Mouse (Mus musculus) G1E (cell line): ENCODE measurements around the gene Calhm2. TPM values are rescaled to one million over a fixed set of nuclear protein-coding genes. Genes with fewer than 3 reads are reported as not detected.
A peak's percentile ranks its signal among the peaks of the same experiment; 100 is the strongest.

Experiments
- ATAC-seq: 2 replicates; pipeline ENCODE4 v1.8.0; 2016; ENCODE audit warnings: mild to moderate bottlenecking; ENCODE audit not compliant: insufficient number of reproducible peaks, poor library complexity, low FRiP score, severe bottlenecking; ENCODE audit errors: extremely low read depth
- DNase-seq: peaks from one replicate; pipeline ENCODE4 v3.0.0; 2012; ENCODE audit warnings: low spot score
- H3K27me3 ChIP-seq: 2 replicates; pipeline ENCODE4 v1.6.1; 2012; ENCODE audit warnings: mild to moderate bottlenecking, low read length, inconsistent platforms; ENCODE audit not compliant: insufficient read depth
- H3K36me3 ChIP-seq: replicated peaks from 2 replicates; pipeline ENCODE3; 2012; ENCODE audit warnings: mild to moderate bottlenecking, inconsistent platforms
- H3K4me1 ChIP-seq: 2 replicates; pipeline ENCODE4 v1.6.1; 2012; ENCODE audit warnings: low read depth, low read length, inconsistent platforms, mixed read lengths; ENCODE audit not compliant: insufficient read depth
- H3K4me3 ChIP-seq: 2 replicates; pipeline ENCODE4 v1.5.1; 2012; ENCODE audit warnings: low read depth, mild to moderate bottlenecking, inconsistent platforms, low read length, moderate library complexity, mixed read lengths
- H3K9me3 ChIP-seq: replicated peaks from 2 replicates; pipeline ENCODE4 v1.6.1; 2012; ENCODE audit warnings: inconsistent platforms
- CTCF ChIP-seq: IDR thresholded peaks from 2 replicates; pipeline ENCODE4 v1.5.1; 2012; ENCODE audit warnings: low read depth, low read length, inconsistent platforms, mixed read lengths
- GATA1 ChIP-seq: IDR thresholded peaks from 2 replicates; pipeline ENCODE4 v1.6.1; 2012; ENCODE audit warnings: borderline replicate concordance, low read length, inconsistent platforms, mixed read lengths
- GATA2 ChIP-seq: IDR thresholded peaks from 2 replicates; pipeline ENCODE4 v1.6.1; 2012; ENCODE audit warnings: low read depth, low read length, inconsistent platforms, borderline replicate concordance
- POLR2AphosphoS5 ChIP-seq: IDR thresholded peaks from 2 replicates; pipeline ENCODE4 v1.6.1; 2012; ENCODE audit warnings: low read depth, low read length, inconsistent platforms; ENCODE audit not compliant: insufficient replicate concordance
- TAL1 ChIP-seq: conservative IDR thresholded peaks from 2 replicates; pipeline ENCODE4 v1.6.1; 2012; ENCODE audit warnings: low read depth, low read length, inconsistent platforms, mixed read lengths
- polyA plus RNA-seq: library from polyadenylated mRNA; stranded (reverse); fragments of >175 nt; gene quantifications from 2 replicates; pipeline ENCODE4 v1.2.3, GENCODE M21; 2012
- total RNA-seq, 2 experiments: library from RNA; stranded (forward) in 1 of 2; stranded (reverse) in 1 of 2; fragments of 200-1000 nt in 1 of 2; fragments of >200 nt in 1 of 2; fragmentation: Nextera tagmentation in 1 of 2; gene quantifications; 2 replicates each; pipeline ENCODE4 v1.2.3; 2014 to 2017

The Calhm2 gene
- total and polyA plus RNA-seq, 3 experiments = 0.08 to 0.44 TPM; not detected in 1

- Histone ChIP-seq H3K36me3 (peaks cover 61% of the 10 kb centered on the region), H3K27me3 (no peaks in the 10 kb centered on the region), H3K4me1 (peaks cover 34% of the 10 kb centered on the region), H3K9me3 (no peaks in the 10 kb centered on the region), H3K4me3 (peak overlapping the region; percentile 91)
- TF ChIP-seq POLR2AphosphoS5 = no peak
- TF ChIP-seq GATA2 = no peak
- TF ChIP-seq GATA1 = no peak
- TF ChIP-seq CTCF = no peak
- TF ChIP-seq TAL1 = no peak
- no peak for ATAC-seq
- DNase-seq = peak; percentile 31
Measured at GRCm38 (mm10) chr19:47089718-47090525, 48.2 kb downstream of the Calhm2 start.

- peaks cover 60% of the 10 kb centered on the region for H3K36me3 ChIP-seq
- no peak for TF ChIP-seq CTCF
- TF ChIP-seq GATA1 = no peak
- no peak for TF ChIP-seq GATA2
- no peak for TF ChIP-seq POLR2AphosphoS5
- no peak for TF ChIP-seq TAL1
- no peaks in the 10 kb centered on the region for H3K9me3 ChIP-seq
- ATAC-seq (no peak), DNase-seq (no peak)
- H3K27me3 ChIP-seq = no peaks in the 10 kb centered on the region
- H3K4me3 ChIP-seq = no peak overlapping the region; the same call in 1 of the 2 replicates
- peaks cover 28% of the 10 kb centered on the region for H3K4me1 ChIP-seq
Measured at GRCm38 (mm10) chr19:47088226-47088625, 49.9 kb downstream of the Calhm2 start.

- Histone ChIP-seq H3K4me3 (peak overlapping the region; percentile 91), H3K4me1 (peaks cover 19% of the 10 kb centered on the region), H3K9me3 (no peaks in the 10 kb centered on the region), H3K27me3 (no peaks in the 10 kb centered on the region; the same call in 1 of the 2 replicates), H3K36me3 (peaks cover 45% of the 10 kb centered on the region)
- DNase-seq (peak; percentile 87), ATAC-seq (peak; percentile 88)
- TF ChIP-seq TAL1 = no peak
- no peak for TF ChIP-seq GATA1
- TF ChIP-seq POLR2AphosphoS5 = no peak
- TF ChIP-seq GATA2 = no peak
- TF ChIP-seq CTCF = no peak
Measured at GRCm38 (mm10) chr19:47067924-47068611, 70.0 kb downstream of the Calhm2 start.

GRCm38 (mm10) chr19:47067096-47067882, 70.8 kb downstream of the Calhm2 start, which contains the start of gene Taf5:
Taf5 (plus strand) TSS chr19:47067746.
- ATAC-seq = peak; percentile 59
- no peaks in the 10 kb centered on the region for H3K9me3 ChIP-seq
- H3K27me3 ChIP-seq = no peaks in the 10 kb centered on the region; the same call in 1 of the 2 replicates
- peak within 1 kb of the TSS; percentile 91 for H3K4me3 ChIP-seq
- H3K36me3 ChIP-seq = peaks cover 37% of the 10 kb centered on the region
- no peak for TF ChIP-seq GATA1
- TF ChIP-seq POLR2AphosphoS5 = no peak
- TF ChIP-seq GATA2 = no peak
- TF ChIP-seq TAL1 = no peak
- no peak for TF ChIP-seq CTCF
- DNase-seq = peak; percentile 79
- peaks cover 19% of the 10 kb centered on the region for H3K4me1 ChIP-seq

- Histone ChIP-seq H3K36me3 (peaks cover 23% of the 10 kb centered on the region), H3K4me1 (peaks cover 19% of the 10 kb centered on the region), H3K4me3 (no peak overlapping the region), H3K9me3 (no peaks in the 10 kb centered on the region), H3K27me3 (no peaks in the 10 kb centered on the region; the same call in 1 of the 2 replicates)
- ATAC-seq (no peak), DNase-seq (no peak)
- TF ChIP-seq POLR2AphosphoS5 (no peak), CTCF (no peak), TAL1 (no peak), GATA2 (no peak), GATA1 (no peak)
Measured at GRCm38 (mm10) chr19:47065860-47066259, 72.2 kb downstream of the Calhm2 start.

- no peak for TF ChIP-seq POLR2AphosphoS5
- TF ChIP-seq CTCF = no peak
- no peak for TF ChIP-seq GATA2
Measured at GRCm38 (mm10) chr19:47057684-47058083, 80.4 kb downstream of the Calhm2 start.

More at GRCm38 (mm10) chr19:47057684-47058083, 80.4 kb downstream of the Calhm2 start:
- Histone ChIP-seq H3K4me3 (no peak overlapping the region), H3K9me3 (no peaks in the 10 kb centered on the region), H3K27me3 (peaks cover 7% of the 10 kb centered on the region), H3K36me3 (no peaks in the 10 kb centered on the region), H3K4me1 (no peaks in the 10 kb centered on the region)
- DNase-seq (no peak), ATAC-seq (no peak)

Other genes with a start within 250 kb of the Calhm2 start
- gene Ina, start 123.6 kb downstream of the Calhm2 start, total RNA-seq (2014; fragmentation: Nextera tagmentation) = not detected in 2 replicates
- 0.11 and 0.12 TPM in 2 replicates for gene Ina, start 123.6 kb downstream of the Calhm2 start, total RNA-seq (2017)
- gene Ina, start 123.6 kb downstream of the Calhm2 start, polyA plus RNA-seq = not detected in 2 replicates
- 148 TPM in 2 replicates for gene Nt5c2, start 123.1 kb downstream of the Calhm2 start, total RNA-seq (2014; fragmentation: Nextera tagmentation)
- 136 and 158 TPM in 2 replicates for gene Nt5c2, start 123.1 kb downstream of the Calhm2 start, total RNA-seq (2017)
- 7.2 and 17.0 TPM in 2 replicates for gene Nt5c2, start 123.1 kb downstream of the Calhm2 start, polyA plus RNA-seq
- 22.7 and 25.9 TPM in 2 replicates for gene Pcgf6, start 87.4 kb downstream of the Calhm2 start, total RNA-seq (2014; fragmentation: Nextera tagmentation)
- gene Pcgf6, start 87.4 kb downstream of the Calhm2 start, total RNA-seq (2017) = 16.9 and 18.1 TPM in 2 replicates
- gene Pcgf6, start 87.4 kb downstream of the Calhm2 start, polyA plus RNA-seq = 14.7 and 16.6 TPM in 2 replicates
- 18.1 and 23.0 TPM in 2 replicates for gene Taf5, start 70.5 kb downstream of the Calhm2 start, total RNA-seq (2014; fragmentation: Nextera tagmentation)
- 22.0 and 22.6 TPM in 2 replicates for gene Taf5, start 70.5 kb downstream of the Calhm2 start, total RNA-seq (2017)
- gene Taf5, start 70.5 kb downstream of the Calhm2 start, polyA plus RNA-seq = 7.4 and 10.1 TPM in 2 replicates
- gene Usmg5, start 47.6 kb downstream of the Calhm2 start, total RNA-seq (2014; fragmentation: Nextera tagmentation) = 144 and 195 TPM in 2 replicates
- gene Usmg5, start 47.6 kb downstream of the Calhm2 start, total RNA-seq (2017) = 1,057 and 1,170 TPM in 2 replicates
- gene Usmg5, start 47.6 kb downstream of the Calhm2 start, polyA plus RNA-seq = 15.0 and 27.1 TPM in 2 replicates
- gene Pdcd11, start 47.5 kb downstream of the Calhm2 start, total RNA-seq (2014; fragmentation: Nextera tagmentation) = 27.2 and 27.5 TPM in 2 replicates
- gene Pdcd11, start 47.5 kb downstream of the Calhm2 start, total RNA-seq (2017) = 29.3 and 30.9 TPM in 2 replicates
- 32.9 and 37.5 TPM in 2 replicates for gene Pdcd11, start 47.5 kb downstream of the Calhm2 start, polyA plus RNA-seq
- not detected in 2 replicates for gene Calhm1, start 6.0 kb upstream of the Calhm2 start, total RNA-seq (2014; fragmentation: Nextera tagmentation)
- not detected in 2 replicates for gene Calhm1, start 6.0 kb upstream of the Calhm2 start, total RNA-seq (2017)
- not detected in 2 replicates for gene Calhm1, start 6.0 kb upstream of the Calhm2 start, polyA plus RNA-seq
- gene Calhm3, start 19.5 kb upstream of the Calhm2 start, total RNA-seq (2014; fragmentation: Nextera tagmentation) = not detected in 2 replicates
- 0.16 TPM in 1 of 2 replicates, not detected in the other for gene Calhm3, start 19.5 kb upstream of the Calhm2 start, total RNA-seq (2017)
- not detected in 2 replicates for gene Calhm3, start 19.5 kb upstream of the Calhm2 start, polyA plus RNA-seq
- not detected in 2 replicates for gene Neurl1a, start 40.5 kb upstream of the Calhm2 start, total RNA-seq (2014; fragmentation: Nextera tagmentation)
- gene Neurl1a, start 40.5 kb upstream of the Calhm2 start, total RNA-seq (2017) = 0.05 and 0.06 TPM in 2 replicates
- not detected in 2 replicates for gene Neurl1a, start 40.5 kb upstream of the Calhm2 start, polyA plus RNA-seq